Mouse (Mus musculus): ENCODE results near the gene Phkg2. TPM values are rescaled to one million over a fixed set of nuclear protein-coding genes. Genes with fewer than 3 reads are reported as not detected.

The Phkg2 gene
- total RNA-seq (2023): 10 to 100 TPM; 80.4 to 86.3 TPM

DNA sequence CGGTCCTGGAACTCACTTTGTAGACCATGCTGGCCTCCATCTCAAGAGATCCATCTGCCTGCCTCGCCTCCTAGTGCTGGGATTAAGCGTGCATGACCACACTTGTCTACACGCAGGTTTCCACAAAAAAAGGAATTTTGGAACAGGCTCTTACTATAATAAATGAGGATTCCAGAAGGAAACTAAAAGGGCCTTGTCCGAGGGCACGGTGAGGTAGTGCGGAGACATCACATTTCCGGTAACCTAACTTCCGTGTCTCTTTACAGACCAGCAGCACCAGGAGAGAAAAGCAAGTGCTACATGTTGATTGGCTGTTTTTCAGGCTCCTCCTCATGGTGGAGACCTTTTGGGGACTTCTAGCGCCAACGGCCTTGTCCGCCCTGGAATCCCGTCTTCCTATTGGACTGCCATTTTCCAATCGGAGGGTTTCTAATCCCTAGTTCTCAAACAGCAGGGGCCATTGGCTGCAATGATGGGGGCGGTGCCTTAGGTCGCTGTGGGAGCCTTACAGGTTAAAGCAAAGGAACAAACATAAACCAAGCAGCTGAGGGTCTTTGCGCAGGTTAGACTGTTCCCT, at the start of gene Phkg2:
Gene Phkg2, plus strand, starts transcription at position 446 of the 577 bp plus-strand sequence.

DNA sequence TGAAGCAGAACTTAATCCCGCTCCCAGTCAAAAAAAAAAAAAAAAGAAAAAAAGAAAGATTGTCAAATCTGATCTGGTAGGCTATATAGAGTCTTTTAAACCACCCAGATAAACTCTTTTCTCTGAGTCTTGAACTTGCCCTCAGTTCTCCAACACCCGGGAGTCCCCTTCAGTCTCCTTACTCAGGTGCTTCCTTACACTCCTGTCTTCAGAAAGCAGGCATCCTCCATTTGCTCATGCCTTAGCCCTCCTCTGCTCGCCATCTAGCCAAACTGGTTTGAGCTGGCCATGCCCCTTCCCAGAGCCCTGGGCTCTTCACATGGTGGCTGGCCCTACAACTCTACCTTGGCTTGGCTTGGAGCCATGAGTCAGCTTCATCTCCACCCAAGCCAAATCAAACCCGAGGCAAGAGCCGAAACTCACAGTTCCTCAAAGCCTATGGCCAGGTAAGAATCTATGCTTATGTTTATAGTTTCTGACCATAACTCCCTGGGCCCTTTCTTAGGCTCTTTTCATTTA, 11.7 kb upstream of the Phkg2 start, which contains the start of gene Tmem265:
Gene Tmem265, plus strand, starts transcription at position 51 of the 519 bp plus-strand sequence.

GRCm38 (mm10) chr7:127588011-127588871, 15.1 kb downstream of the Phkg2 start, which contains the start of the genes Ccdc189 and Rnf40:
Gene Ccdc189, minus strand, starts transcription at chr7:127588595.
Gene Rnf40, plus strand, starts transcription at chr7:127588767.

DNA sequence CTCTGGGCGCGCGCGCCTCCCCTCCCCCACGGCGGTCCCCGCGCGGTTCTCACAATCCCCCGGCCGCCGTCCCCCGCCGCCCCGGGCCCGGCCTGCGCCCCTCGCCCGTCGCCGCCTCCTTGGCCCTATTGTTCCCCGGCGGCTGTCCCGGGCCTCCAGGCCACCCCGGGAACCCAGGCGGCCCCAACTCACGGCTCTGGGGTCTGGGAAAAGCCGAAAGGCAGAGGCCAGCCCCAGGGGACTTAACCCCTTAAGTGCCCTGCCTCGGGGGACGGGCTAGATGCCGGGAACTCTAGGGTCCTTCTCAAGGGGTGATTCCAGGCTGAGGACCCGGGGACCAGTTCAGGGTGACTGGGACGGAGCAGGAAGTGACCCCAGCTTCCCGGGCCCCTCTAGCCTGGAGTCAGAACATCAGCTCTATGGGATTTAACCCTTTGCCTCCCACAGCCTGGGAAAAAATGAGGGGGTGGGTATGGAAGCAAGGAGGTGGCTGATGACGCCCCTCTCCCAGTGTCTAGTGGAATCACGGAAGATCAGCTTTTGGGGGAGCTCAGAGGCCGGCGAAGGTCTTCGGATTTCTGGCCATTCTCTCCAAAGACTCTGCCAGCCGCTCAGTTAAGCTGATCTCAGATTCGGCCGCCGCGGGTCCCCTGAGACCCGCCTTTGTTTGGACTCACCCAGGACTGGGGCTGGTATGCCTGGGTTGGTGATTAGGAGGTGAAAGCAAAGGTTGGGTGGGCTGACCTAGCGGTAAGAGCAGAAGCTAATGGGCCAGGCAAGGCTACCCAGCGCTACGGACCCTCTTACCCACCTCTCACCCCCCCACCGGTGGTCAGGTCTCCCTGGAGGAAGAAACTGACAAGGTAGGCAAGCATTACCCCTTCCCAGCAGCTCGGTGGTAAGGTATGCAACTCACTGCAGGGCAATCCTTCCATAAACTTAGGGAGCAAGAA, 42.0 kb downstream of the Phkg2 start, which contains the start of gene Zfp629:
Gene Zfp629, minus strand, starts transcription at position 907 of the 953 bp plus-strand sequence.

Other genes starting within 250 kb of the Phkg2 start
- gene Zfp768, start 227.8 kb upstream of the Phkg2 start, total RNA-seq (2023): 1 to 10 TPM; 9.1 to 9.6 TPM
- gene Zfp747, start 197.3 kb upstream of the Phkg2 start, total RNA-seq (2023): 1 to 10 TPM; 5.0 to 7.0 TPM
- gene 9130019O22Rik, start 186.2 kb upstream of the Phkg2 start, total RNA-seq (2023): 1 to 10 TPM; 2.0 to 3.0 TPM
- gene E430018J23Rik, start 179.7 kb upstream of the Phkg2 start, total RNA-seq (2023): 1 to 10 TPM; 1.8 to 2.1 TPM
- 1 to 10 TPM; 2.8 to 3.4 TPM for gene Zfp764, start 166.5 kb upstream of the Phkg2 start, total RNA-seq (2023)
- 10 to 100 TPM; 10.7 to 13.4 TPM for gene Zfp688, start 151.3 kb upstream of the Phkg2 start, total RNA-seq (2023)
- 1 to 10 TPM; 1.7 to 2.1 TPM for gene Zfp689, start 124.2 kb upstream of the Phkg2 start, total RNA-seq (2023)
- gene Prr14, start 113.7 kb upstream of the Phkg2 start, total RNA-seq (2023): 100 to 1,000 TPM; 116 to 133 TPM
- 100 to 1,000 TPM; 191 to 224 TPM for gene Fbrs, start 94.1 kb upstream of the Phkg2 start, total RNA-seq (2023)
- 10 to 100 TPM; 76.3 to 81.4 TPM for gene Srcap, start 61.4 kb upstream of the Phkg2 start, total RNA-seq (2023)
- 10 to 100 TPM; 16.2 to 19.6 TPM for gene Gm42715, start 53.8 kb upstream of the Phkg2 start, total RNA-seq (2023)
- not detected for gene Tmem265, start 11.9 kb upstream of the Phkg2 start, total RNA-seq (2023)
- 10 to 100 TPM; 14.8 to 25.9 TPM for gene Ccdc189, start 15.3 kb downstream of the Phkg2 start, total RNA-seq (2023)
- 100 to 1,000 TPM; 149 to 150 TPM for gene Rnf40, start 15.4 kb downstream of the Phkg2 start, total RNA-seq (2023)
- 1 to 10 TPM; 3.2 to 4.7 TPM for gene Zfp629, start 42.5 kb downstream of the Phkg2 start, total RNA-seq (2023)
- gene Bcl7c, start 135.6 kb downstream of the Phkg2 start, total RNA-seq (2023): 10 to 100 TPM; 30.6 to 36.2 TPM
- gene Ctf1, start 139.4 kb downstream of the Phkg2 start, total RNA-seq (2023): not detected
- gene Ctf2, start 158.8 kb downstream of the Phkg2 start, total RNA-seq (2023): not detected
- 1 to 10 TPM; 6.9 to 7.8 TPM for gene Fbxl19, start 171.2 kb downstream of the Phkg2 start, total RNA-seq (2023)
- gene Orai3, start 196.5 kb downstream of the Phkg2 start, total RNA-seq (2023): 10 to 100 TPM; 24.9 to 29.0 TPM
- 10 to 100 TPM; 32.0 to 36.0 TPM for gene Setd1a, start 203.3 kb downstream of the Phkg2 start, total RNA-seq (2023)
- 1 to 10 TPM in 1 of 2 experiments, not detected in 1; 1.4 TPM for gene Gm49388, start 212.3 kb downstream of the Phkg2 start, total RNA-seq (2023)
- 10 to 100 TPM; 12.2 to 15.5 TPM for gene Hsd3b7, start 227.3 kb downstream of the Phkg2 start, total RNA-seq (2023)